Mouse (Mus musculus) frontal cortex, adult (tissue): ENCODE results near the gene Tinf2.

ENCODE experiments used
- ATAC-seq: cut with Nextera tagmentation; 2 replicates; pipeline ENCODE4 v1.9.2; 2017; ENCODE audit warnings: mild to moderate bottlenecking, moderate library complexity, mixed read lengths; ENCODE audit not compliant: low TSS enrichment

The Tinf2 gene

DNA sequence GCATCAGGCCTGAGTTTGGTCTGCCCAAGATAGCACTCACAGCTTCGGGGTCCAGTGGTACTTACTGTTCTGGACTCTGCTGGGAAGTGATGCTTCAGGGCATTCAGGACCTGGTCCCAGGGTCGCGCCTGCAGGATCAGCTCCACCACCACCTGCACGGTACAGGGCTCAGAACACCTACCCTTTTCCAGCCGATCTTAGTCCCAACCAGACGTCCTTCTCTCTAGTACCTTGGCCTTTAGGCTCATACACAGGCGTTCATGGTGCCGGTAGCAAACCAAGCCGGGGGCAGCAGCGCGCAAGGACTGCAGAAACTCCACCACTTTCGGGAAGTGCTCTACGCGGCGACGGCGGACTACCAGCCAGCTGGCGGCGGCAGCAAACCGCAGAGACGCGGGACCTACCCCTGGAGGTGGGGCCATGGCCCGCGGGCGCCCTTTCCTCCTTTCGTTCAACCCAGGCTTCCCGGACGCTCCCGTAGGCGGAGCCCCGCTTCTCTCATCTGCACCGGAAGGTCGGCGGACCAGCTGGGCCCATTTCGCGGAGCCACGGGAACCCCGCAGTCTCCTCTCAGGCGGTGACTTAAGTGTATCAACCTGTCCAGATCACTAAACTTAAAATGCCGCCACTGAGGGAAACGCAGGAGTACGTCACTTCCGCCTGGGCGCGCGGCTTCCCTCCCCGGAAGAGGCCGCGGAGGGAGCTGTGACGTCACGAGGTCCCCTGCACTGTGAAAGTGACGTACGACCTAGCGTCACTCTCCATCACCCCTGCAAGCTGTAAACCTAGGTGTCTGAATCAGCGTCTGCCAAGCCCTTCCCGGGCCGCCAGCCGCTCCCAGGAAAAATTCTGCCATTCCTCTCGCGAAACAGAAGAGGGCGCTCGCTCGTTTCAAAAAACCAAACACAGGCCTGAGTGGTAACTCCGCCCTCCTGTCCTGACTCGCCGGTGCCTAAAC lies at the start of gene Tinf2:
Tinf2 (minus strand) TSS at position 661 of the 958 bp plus-strand sequence.
- ATAC-seq = peak; percentile 98

DNA sequence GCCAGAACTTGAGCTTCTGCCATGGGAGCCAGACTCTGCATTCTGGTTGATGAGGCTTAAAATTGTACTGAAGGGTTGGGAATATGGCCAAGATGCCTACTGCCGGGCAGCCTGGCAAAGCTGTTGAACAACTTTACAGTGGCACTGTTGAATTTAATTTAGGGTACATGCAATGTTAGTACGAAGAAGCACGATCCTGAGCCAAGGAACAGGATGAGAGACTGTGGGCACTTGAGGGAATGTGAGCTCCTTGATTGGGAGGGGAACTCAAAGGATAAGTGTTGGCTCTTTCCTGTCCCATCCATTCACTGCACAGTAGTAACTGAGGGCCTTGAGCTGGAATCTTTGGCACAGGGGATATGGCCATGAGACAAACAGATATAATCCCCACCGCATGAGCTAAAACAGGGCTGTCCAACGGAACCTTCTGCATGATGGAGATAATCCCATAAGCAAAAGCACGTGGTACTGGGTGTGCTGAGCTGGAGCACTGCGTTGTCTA lies 49.0 kb upstream of the Tinf2 start:
- ATAC-seq = peak; percentile 93

- peak; percentile 12; the same call in 1 of the 2 replicates for ATAC-seq
Measured at GRCm38 (mm10) chr14:55730116-55730515, 48.5 kb upstream of the Tinf2 start.

- ATAC-seq = no peak
Measured at GRCm38 (mm10) chr14:55727889-55728685, 46.5 kb upstream of the Tinf2 start.

DNA sequence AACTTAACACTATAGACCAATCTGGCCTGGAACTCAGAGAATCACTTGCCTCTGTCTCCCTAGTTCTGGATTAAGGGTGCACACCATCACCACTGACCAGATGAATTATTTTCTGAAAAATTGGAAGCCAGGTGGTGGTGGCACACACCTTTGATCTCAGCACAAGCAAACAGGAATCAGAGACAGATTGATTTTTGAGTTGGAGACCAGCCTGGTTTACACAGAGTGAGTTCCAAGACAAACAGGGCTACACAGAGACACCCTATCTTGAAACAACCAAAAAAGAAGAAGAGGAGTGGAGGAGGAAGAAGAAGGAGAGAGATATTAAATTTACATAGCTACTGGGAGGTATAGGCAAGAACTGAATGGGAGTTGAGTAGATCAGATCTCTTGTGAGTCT lies 44.6 kb upstream of the Tinf2 start:
- no peak for ATAC-seq

DNA sequence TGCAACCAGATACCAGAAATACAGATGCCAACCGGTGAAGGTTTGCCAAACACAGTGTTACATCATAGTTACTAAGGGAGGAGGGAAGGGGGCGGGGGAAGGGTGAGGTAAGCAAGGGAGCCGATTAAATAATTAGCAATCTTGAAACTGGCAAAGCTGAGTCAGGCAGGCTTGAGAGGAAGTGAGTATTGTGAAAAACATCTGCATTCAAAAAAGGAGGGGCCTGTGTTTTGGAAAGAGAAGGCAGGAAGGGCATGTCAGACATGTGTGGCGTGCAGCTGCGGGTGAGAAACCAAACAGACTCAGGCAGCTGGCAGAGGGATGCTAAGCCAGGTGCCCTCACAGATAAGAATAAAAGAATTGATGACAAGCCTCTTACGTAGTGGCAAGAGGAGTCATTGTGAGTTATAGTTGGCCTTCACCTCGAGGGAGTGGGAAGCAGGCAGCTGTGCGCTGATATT lies 42.8 kb upstream of the Tinf2 start:
- no peak for ATAC-seq

- no peak for ATAC-seq
Measured at GRCm38 (mm10) chr14:55723433-55723832, 41.8 kb upstream of the Tinf2 start.

GRCm38 (mm10) chr14:55722438-55722945 lies 40.9 kb upstream of the Tinf2 start:
- ATAC-seq = no peak

DNA sequence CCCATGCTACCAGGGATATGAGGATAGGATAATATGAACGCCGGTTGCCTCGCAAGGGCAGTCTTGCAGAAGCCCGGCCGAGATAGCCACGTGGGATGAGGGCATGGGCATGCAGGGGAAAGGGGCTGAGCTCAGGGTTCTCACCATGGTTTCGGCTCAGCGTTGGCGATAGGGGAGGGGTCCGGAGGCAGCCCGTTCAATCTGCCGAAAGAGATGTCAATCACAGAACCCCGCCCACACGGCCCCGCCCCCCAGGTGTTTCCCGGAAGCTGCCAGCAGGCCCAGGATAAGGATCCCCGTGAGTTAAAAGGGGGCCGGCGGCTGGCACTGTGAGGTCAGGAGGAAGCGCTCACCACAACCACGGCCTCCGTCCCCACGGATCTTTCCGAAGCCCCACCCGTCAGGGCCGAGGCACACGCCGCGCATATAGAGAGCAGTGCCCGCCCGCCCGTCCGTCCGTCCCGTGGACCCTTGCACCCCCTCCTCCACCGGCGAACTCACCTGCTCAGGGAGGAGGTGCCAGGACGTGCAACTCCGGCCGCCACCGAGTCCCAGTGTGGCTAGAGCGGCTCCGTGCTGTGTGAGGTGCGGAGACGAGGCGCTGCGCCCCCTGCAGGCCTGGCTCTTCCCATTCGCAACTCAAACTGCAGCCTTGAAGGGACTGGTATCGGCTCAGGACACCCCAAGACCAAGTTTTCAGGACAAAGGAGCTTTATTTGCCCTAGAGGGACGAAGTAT lies 40.2 kb upstream of the Tinf2 start, which contains the start of gene Rabggta:
Rabggta (minus strand) TSS at position 564 of the 738 bp plus-strand sequence.
- ATAC-seq = peak; percentile 90

DNA sequence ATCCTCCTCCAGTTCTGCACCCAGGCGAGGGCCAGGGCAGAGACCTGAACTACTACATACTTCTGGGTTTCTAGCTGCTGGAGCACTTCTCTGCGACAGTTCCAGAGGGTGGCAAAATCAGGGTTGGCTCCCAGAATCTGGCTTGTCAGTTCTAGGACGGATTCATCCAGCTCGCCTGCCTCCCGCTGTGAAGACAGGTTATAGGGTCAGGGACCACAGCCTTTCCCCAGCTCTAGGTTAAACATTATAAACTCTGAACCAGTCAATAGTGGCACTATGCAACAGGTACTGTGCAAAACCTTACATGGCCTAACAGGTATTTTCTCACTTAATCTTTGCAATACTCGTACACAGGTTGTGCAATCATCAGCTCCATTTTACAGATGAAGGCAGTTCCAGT lies 39.5 kb upstream of the Tinf2 start:
- ATAC-seq = no peak

GRCm38 (mm10) chr14:55720666-55721065 lies 39.0 kb upstream of the Tinf2 start:
- no peak for ATAC-seq

DNA sequence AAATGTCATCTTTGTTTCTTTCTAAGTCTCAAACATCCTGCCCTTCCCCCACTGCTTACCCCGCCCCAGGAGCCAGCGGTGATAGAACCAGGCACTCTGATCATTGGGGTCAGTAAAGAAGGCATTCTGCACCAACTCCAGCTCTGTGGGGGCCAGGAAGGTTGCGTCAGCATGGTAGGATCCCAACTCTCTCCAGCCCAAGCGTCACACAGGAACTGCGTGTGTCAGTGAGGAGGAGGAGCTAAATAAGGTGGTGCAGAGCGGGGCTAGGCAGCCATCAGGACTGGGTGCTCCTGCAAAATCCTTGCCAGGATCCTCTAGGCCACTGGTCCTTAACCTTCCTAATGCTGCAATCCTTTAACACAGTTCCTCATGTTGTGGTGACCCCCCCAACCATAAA lies 38.1 kb upstream of the Tinf2 start:
- ATAC-seq = no peak

GRCm38 (mm10) chr14:55716884-55717283 lies 35.3 kb upstream of the Tinf2 start:
- no peak for ATAC-seq

GRCm38 (mm10) chr14:55716271-55716670 lies 34.7 kb upstream of the Tinf2 start:
- no peak for ATAC-seq

GRCm38 (mm10) chr14:55714893-55715292 lies 33.3 kb upstream of the Tinf2 start:
- ATAC-seq = no peak

GRCm38 (mm10) chr14:55713729-55714122 lies 32.1 kb upstream of the Tinf2 start, which contains the start of gene Tgm1:
Tgm1 (minus strand) TSS chr14:55713926.
- no peak for ATAC-seq

DNA sequence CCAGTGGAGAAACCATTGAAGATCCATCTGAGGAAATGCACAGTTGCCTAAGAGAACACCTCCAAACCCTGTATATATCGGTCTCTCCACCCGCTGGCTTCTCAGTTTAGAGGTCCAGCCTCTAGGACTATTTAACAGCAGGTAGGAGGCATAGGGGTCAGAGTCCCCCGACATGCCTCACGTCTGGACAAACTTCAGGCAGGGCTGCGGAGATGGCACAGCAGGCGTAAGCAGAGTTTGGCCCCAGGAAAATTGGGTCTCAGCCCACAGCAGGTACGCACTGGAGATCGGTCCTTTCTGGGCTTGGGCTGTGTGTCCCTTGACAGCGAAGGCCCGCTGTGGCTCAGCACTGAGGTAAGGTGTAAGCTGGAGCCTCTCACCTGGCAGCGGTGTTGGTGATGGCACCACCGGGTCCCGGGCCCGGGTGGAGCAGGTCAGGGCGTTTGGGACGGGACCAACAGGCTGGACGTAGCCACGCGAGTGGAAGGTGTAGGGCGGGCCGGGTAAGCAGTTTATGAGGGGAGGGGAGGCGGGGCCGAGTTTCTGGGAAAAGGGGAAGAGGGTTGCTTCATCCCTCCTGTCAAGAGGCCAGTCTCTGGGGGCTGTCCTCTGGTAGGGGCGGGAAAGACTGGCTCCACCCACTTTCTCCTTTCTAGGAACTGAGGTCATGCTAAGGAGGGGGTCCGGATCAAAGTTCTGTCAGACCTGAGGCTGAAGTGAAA lies 31.5 kb upstream of the Tinf2 start:
- no peak for ATAC-seq

DNA sequence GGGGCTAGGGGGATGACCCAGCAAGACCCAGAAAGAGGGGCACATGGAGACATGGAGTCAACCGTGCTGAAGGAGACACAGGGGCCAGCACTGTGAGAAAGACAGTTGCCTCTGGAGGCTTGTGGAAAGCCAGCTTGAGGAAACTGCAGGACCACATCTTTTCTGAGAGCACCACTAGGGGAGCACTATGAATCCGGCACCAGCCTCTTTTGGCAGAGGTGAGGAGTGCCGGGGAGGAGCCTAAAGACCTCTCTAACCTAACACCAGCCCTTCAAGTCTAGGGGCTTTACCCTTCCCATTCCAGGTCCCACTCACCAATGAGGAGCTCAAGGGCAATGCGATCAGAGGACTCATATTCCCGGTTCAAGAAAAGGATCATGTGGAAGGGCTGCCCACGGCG lies 30.2 kb upstream of the Tinf2 start:
- no peak for ATAC-seq

DNA sequence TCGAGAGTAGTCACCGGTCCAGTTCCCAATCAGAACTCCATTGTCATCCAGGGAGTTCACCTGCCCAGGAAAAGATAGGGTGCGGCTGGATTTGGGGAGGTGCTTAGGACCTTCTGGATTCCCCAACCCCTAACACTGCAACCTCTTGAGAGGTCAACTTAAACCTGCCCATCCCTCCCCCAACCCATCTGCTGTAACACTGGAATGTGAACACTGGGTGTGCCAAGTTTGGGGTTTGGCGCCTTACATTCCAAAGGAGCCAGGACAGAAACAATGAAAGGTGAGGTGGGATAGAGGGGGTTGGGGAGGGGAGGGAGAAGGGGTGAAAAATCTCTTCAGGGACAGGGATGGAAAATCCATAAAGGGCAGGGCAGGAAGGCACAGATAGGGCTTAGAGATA lies 27.9 kb upstream of the Tinf2 start:
- no peak for ATAC-seq

DNA sequence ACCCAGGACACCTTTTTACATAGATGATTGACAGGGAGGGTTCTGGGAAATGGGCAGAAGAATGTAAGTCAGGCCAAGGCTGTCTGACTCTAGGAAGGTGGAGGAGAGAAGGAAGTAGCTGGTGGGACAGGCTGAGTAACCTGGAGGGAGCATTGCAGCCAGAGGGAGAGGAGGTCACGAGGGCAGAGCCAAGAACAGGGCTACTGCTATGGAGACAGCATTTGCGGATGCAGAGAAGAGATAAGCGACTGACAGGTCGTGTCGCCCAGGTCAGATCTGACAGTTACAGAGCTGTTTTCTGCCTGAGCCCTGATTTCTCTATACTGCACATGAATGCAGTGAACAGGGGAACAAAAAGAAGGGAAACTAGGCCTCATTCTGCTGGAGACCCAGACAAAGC lies 25.8 kb upstream of the Tinf2 start:
- no peak for ATAC-seq
